Mouse (Mus musculus): ENCODE data around the gene Tbc1d4. TPM values are rescaled to one million over a fixed set of nuclear protein-coding genes. Genes with fewer than 3 reads are reported as not detected.

The Tbc1d4 gene
- total RNA-seq, 2 experiments from 2014 or later: 10.2 to 14.7 TPM

GRCm38 (mm10) chr14:101537906-101538305 is 71.1 kb downstream of the Tbc1d4 start:
- no peak for ATAC-seq (replicated peaks; ENCODE audit: poor library complexity, severe bottlenecking)

- no peak for ATAC-seq (replicated peaks; ENCODE audit: poor library complexity, severe bottlenecking)
Measured at GRCm38 (mm10) chr14:101537413-101537812, 71.6 kb downstream of the Tbc1d4 start.

- ATAC-seq (replicated peaks; ENCODE audit: poor library complexity, severe bottlenecking): no peak
Measured at GRCm38 (mm10) chr14:101532090-101532695, 76.8 kb downstream of the Tbc1d4 start.

- no peak for ATAC-seq (replicated peaks; ENCODE audit: poor library complexity, severe bottlenecking)
Measured at GRCm38 (mm10) chr14:101530455-101530854, 78.5 kb downstream of the Tbc1d4 start.

GRCm38 (mm10) chr14:101529194-101529593 is 79.8 kb downstream of the Tbc1d4 start:
- peak; percentile 90 for ATAC-seq (replicated peaks; ENCODE audit: poor library complexity, severe bottlenecking)

- ATAC-seq (replicated peaks; ENCODE audit: poor library complexity, severe bottlenecking): no peak
Measured at GRCm38 (mm10) chr14:101527420-101527996, 81.5 kb downstream of the Tbc1d4 start.

GRCm38 (mm10) chr14:101526478-101526877 is 82.5 kb downstream of the Tbc1d4 start:
- ATAC-seq (replicated peaks; ENCODE audit: poor library complexity, severe bottlenecking): no peak

GRCm38 (mm10) chr14:101519964-101520363 is 89.0 kb downstream of the Tbc1d4 start:
- ATAC-seq (replicated peaks; ENCODE audit: poor library complexity, severe bottlenecking): peak; percentile 65

- no peak for ATAC-seq (replicated peaks; ENCODE audit: poor library complexity, severe bottlenecking)
Measured at GRCm38 (mm10) chr14:101518259-101518658, 90.7 kb downstream of the Tbc1d4 start.

GRCm38 (mm10) chr14:101517801-101518200 is 91.2 kb downstream of the Tbc1d4 start:
- ATAC-seq (replicated peaks; ENCODE audit: poor library complexity, severe bottlenecking): 0 out of 2 replicates have a peak, but pooled peaks have one; percentile 16

- peak; percentile 49; the same call in 1 of the 2 replicates for ATAC-seq (replicated peaks; ENCODE audit: poor library complexity, severe bottlenecking)
Measured at GRCm38 (mm10) chr14:101517341-101517740, 91.7 kb downstream of the Tbc1d4 start.

- ATAC-seq (replicated peaks; ENCODE audit: poor library complexity, severe bottlenecking): no peak
Measured at GRCm38 (mm10) chr14:101516864-101517263, 92.1 kb downstream of the Tbc1d4 start.

- peak; percentile 70 for ATAC-seq (replicated peaks; ENCODE audit: poor library complexity, severe bottlenecking)
Measured at GRCm38 (mm10) chr14:101516031-101516430, 93.0 kb downstream of the Tbc1d4 start.

- no peak for ATAC-seq (replicated peaks; ENCODE audit: poor library complexity, severe bottlenecking)
Measured at GRCm38 (mm10) chr14:101515271-101515670, 93.7 kb downstream of the Tbc1d4 start.

GRCm38 (mm10) chr14:101514557-101514971 is 94.4 kb downstream of the Tbc1d4 start:
- no peak for ATAC-seq (replicated peaks; ENCODE audit: poor library complexity, severe bottlenecking)

- no peak for ATAC-seq (replicated peaks; ENCODE audit: poor library complexity, severe bottlenecking)
Measured at GRCm38 (mm10) chr14:101513163-101513562, 95.8 kb downstream of the Tbc1d4 start.

- no peak for ATAC-seq (replicated peaks; ENCODE audit: poor library complexity, severe bottlenecking)
Measured at GRCm38 (mm10) chr14:101511410-101511809, 97.6 kb downstream of the Tbc1d4 start.

- peak; percentile 45 for ATAC-seq (replicated peaks; ENCODE audit: poor library complexity, severe bottlenecking)
Measured at GRCm38 (mm10) chr14:101510540-101511313, 98.3 kb downstream of the Tbc1d4 start.

- ATAC-seq (replicated peaks; ENCODE audit: poor library complexity, severe bottlenecking): peak; percentile 61
Measured at GRCm38 (mm10) chr14:101509759-101510158, 99.2 kb downstream of the Tbc1d4 start.

- ATAC-seq (replicated peaks; ENCODE audit: poor library complexity, severe bottlenecking): no peak
Measured at GRCm38 (mm10) chr14:101507956-101508355, 101.0 kb downstream of the Tbc1d4 start.

- no peak for ATAC-seq (replicated peaks; ENCODE audit: poor library complexity, severe bottlenecking)
Measured at GRCm38 (mm10) chr14:101507146-101507545, 101.8 kb downstream of the Tbc1d4 start.

Measured in granulocyte monocyte progenitor cell, adult 5-6 weeks (primary cell).